Mouse (Mus musculus): ENCODE measurements around the gene Psmd8. TPM values are rescaled to one million over a fixed set of nuclear protein-coding genes. Genes with fewer than 3 reads are reported as not detected.

Gene Psmd8
- polyA plus RNA-seq, 1 experiment from 2014 or later = 302 TPM

DNA sequence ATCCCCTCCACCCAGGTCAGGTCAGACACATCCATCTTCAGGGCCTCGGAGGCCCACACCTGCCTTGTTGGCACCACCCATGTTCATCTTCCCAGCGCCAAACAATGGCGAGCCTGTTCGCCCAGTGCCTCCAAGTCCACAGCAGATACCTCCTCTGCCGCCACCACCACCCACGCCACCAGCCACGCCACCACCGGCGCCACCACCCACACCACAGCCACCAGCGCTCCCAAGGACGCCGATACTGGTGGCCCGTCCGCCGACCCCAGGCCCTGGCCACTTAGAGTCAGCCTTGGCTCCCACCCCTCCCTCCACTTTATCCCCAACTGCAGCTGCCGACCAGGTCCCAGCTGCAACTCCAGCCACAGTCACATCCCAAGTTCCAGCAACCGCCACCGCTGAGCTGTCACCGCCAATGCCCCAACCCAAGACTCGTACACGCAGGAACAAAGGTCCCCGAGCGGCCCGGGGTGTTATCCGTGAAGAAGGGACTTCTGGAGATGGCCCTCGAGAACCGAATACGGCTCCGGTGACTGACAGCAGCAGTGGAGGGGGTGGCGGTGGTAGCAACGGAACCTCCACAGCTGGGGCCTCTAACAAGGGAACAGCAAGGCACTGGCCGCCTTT lies 8.0 kb downstream of the Psmd8 start:
- H3K27ac ChIP-seq (replicated peaks; ENCODE audit: low read depth, low read length) = no peak overlapping the region
- no peak for ATAC-seq (ENCODE audit: low FRiP score, low TSS enrichment)
- peaks cover 25% of the 10 kb centered on the region for H3K4me1 ChIP-seq (ENCODE audit: control insufficient read depth, insufficient read depth, low read length)
- DNase-seq = no peak
- peaks cover 37% of the 10 kb centered on the region for H3K27me3 ChIP-seq (ENCODE audit: control insufficient read depth, insufficient read depth, low read length)
- H3K4me2 ChIP-seq (ENCODE audit: low read length) = no peak overlapping the region
- peaks cover 47% of the 10 kb centered on the region for H3K36me3 ChIP-seq (ENCODE audit: control insufficient read depth, insufficient read depth, low read length)
- H3K4me3 ChIP-seq (replicated peaks; ENCODE audit: low read depth, low read length) = no peak overlapping the region
- no peaks in the 10 kb centered on the region for H3K9me3 ChIP-seq (ENCODE audit: control insufficient read depth, low read length)
- WGBS = 32% methylated on average over 32 of the region's 32 CpGs
- no peak overlapping the region for H3K9ac ChIP-seq (replicated peaks; ENCODE audit: low read length)

DNA sequence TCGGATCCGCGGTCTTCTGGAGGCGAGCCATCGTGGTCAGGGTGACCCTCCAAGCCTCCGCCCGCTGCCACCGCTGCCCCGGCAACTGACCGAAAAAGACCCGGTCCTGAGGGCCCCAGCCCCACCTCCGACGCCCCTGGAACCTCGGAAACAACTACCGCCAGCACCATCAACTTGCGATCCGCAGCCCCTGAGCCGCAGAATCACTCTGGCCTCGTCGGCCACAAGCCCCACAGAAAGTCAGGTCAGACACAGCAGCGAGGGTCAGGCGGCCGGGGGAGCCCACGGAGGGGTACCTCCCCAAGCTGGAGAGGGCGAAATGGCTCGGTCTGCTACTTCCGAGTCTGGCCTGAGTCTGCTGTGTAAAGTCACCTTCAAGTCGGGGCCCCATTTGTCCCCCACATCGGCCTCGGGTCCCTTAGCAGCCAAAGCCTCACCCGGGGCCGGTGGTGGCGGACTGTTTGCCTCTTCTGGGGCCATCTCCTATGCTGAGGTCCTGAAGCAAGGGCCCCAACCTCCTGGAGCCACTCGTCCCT lies 8.9 kb downstream of the Psmd8 start:
- H3K4me3 ChIP-seq (replicated peaks; ENCODE audit: low read depth, low read length) = peak overlapping the region; percentile 70
- H3K36me3 ChIP-seq (ENCODE audit: control insufficient read depth, insufficient read depth, low read length) = peaks cover 40% of the 10 kb centered on the region
- DNase-seq (peak; percentile 20), ATAC-seq (ENCODE audit: low FRiP score, low TSS enrichment) (no peak)
- H3K4me1 ChIP-seq (ENCODE audit: control insufficient read depth, insufficient read depth, low read length) = peaks cover 25% of the 10 kb centered on the region
- no peaks in the 10 kb centered on the region for H3K9me3 ChIP-seq (ENCODE audit: control insufficient read depth, low read length)
- peak overlapping the region; percentile 26; the same call in 1 of the 2 replicates for H3K9ac ChIP-seq (replicated peaks; ENCODE audit: low read length)
- H3K27me3 ChIP-seq (ENCODE audit: control insufficient read depth, insufficient read depth, low read length) = peaks cover 37% of the 10 kb centered on the region
- H3K27ac ChIP-seq (replicated peaks; ENCODE audit: low read depth, low read length) = no peak overlapping the region
- WGBS = 5% methylated on average over 34 of the region's 34 CpGs
- H3K4me2 ChIP-seq (ENCODE audit: low read length) = peak overlapping the region; percentile 71

DNA sequence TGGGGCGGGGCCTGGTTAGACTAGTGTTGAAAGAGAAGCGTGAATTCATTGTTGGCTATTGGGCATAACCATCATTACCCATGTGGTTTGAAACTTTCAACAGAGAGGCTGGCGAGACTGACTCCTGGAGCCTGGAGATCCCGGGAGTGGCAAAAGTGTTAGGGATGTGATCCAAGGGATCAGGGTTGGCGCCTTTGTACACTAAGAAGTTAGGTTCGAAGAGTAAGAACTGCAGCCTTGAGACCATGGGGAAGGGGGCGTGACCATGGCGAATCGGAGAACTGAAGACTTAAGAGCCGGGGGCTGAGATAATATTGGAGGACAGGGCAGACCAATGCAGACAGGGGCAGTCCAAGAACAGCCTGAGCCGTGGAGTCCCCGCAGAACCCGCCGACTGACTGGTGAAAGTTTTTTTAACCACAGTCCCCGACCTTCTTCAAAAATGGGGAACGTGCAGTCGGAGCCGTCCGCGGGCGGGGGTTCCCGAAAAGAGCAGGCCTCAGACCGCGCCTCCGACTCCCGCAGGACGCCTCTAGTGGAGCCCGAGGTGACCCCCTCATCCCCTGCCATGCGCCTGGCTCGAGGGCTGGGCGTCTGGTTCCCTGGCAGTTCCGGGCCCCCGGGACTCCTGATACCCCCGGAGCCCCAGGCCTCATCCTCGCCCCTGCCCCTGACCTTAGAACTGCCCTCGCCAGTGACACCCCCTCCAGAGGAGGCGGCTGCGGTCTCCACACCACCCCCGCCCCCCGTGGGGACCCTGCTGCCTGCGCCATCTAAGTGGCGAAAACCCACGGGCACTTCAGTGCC lies 9.5 kb downstream of the Psmd8 start:
- Histone ChIP-seq H3K36me3 (ENCODE audit: control insufficient read depth, insufficient read depth, low read length) (peaks cover 33% of the 10 kb centered on the region), H3K4me2 (ENCODE audit: low read length) (peak overlapping the region; percentile 71), H3K4me3 (replicated peaks; ENCODE audit: low read depth, low read length) (peak overlapping the region; percentile 70), H3K27me3 (ENCODE audit: control insufficient read depth, insufficient read depth, low read length) (peaks cover 37% of the 10 kb centered on the region), H3K9ac (replicated peaks; ENCODE audit: low read length) (peak overlapping the region; percentile 26; the same call in 1 of the 2 replicates), H3K27ac (replicated peaks; ENCODE audit: low read depth, low read length) (no peak overlapping the region), H3K4me1 (ENCODE audit: control insufficient read depth, insufficient read depth, low read length) (peaks cover 25% of the 10 kb centered on the region), H3K9me3 (ENCODE audit: control insufficient read depth, low read length) (no peaks in the 10 kb centered on the region)
- WGBS = 1% methylated on average over 43 of the region's 43 CpGs
- ATAC-seq (ENCODE audit: low FRiP score, low TSS enrichment) = no peak
- DNase-seq = peak; percentile 25

DNA sequence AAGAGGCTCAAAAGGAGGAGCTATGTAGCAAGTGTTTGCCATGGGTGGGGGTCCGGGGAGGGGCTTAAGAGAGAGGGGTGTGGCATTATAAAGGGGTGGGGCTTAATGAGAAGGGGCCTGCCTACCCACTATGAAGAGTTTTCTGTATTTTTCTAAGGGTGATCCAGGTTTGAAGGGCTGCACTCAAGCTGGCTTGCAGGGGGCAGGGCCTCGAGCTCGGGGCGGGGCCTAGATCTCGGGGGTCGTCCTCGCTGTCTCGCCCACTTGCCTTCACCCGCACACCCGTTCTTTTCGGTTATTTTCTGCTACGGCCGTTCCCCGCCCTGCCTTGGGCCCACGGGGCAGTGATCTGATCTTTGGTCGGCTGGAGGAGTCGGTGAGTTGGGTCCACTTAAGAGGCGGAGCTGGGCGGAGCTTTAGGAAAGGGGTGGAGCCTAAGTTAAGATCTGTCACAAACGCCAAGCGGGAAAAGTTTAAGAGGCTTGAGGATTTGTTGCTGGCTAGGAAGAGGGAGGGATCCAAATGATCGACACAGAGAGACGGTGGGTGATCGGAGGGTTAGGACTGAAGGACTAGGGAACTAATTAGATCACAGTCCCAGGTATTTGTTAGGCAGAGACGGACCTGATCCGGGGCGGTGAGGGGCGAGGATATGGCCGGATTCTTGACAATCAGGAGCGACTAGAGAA lies 10.3 kb downstream of the Psmd8 start, which contains the start of the genes Ggn and Spred3:
Gene Ggn, plus strand, starts transcription at position 145 of the 689 bp plus-strand sequence.
Gene Spred3, minus strand, starts transcription at position 346 of the 689 bp plus-strand sequence.
- Histone ChIP-seq H3K27me3 (ENCODE audit: control insufficient read depth, insufficient read depth, low read length) (peaks cover 37% of the 10 kb centered on the region), H3K9me3 (ENCODE audit: control insufficient read depth, low read length) (no peaks in the 10 kb centered on the region), H3K27ac (replicated peaks; ENCODE audit: low read depth, low read length) (peak within 1 kb of the TSS; percentile 92), H3K4me3 (replicated peaks; ENCODE audit: low read depth, low read length) (peak within 1 kb of the TSS; percentile 70), H3K4me2 (ENCODE audit: low read length) (peak within 1 kb of the TSS; percentile 71), H3K4me1 (ENCODE audit: control insufficient read depth, insufficient read depth, low read length) (peaks cover 25% of the 10 kb centered on the region), H3K36me3 (ENCODE audit: control insufficient read depth, insufficient read depth, low read length) (peaks cover 26% of the 10 kb centered on the region), H3K9ac (replicated peaks; ENCODE audit: low read length) (peak within 1 kb of the TSS; percentile 70)
- DNase-seq = peak; percentile 74
- peak; percentile 38 for ATAC-seq (ENCODE audit: low FRiP score, low TSS enrichment)
- under 1% methylated on average over 30 of the region's 30 CpGs for WGBS

DNA sequence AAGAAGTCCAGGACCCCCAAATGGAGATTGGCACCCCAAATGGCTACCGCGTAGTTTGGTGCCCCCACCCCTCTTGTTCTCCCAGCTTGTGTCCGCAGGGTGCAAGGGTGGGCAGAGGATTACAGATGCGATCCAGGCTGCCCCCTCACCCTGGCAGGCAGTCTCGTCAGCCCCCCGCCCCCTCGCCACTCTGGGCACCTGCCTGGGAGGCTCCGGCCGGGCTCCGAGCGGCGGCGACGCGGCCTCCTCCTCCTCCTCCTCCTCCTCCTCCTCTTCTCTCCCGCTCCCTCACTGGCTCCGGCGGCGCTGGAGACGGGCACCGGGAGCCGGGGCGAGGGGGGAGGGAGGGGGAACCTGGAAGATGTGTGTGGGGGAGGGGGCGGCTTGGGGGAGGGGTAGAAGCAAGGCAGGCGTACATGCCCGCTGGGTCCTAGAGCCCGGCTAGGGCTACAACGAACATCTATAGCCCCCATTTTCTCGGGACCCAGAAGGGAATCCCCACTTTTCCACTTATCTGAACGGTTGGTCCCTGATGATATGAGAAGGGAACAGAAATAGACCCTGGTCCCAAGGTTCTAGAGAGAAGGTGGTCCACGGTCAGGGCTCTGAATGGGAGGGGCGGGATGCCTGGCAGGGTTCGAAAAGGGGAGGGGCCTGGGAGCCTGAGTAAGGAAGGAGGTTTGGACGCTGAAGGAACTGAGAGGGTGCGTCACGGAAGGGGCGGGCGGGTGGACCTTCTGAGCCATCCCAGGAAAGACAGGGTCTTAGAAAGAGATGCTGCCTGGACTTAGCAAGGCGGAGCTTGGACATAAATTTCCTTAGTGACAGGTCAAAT lies 11.1 kb downstream of the Psmd8 start:
- peak; percentile 92 for DNase-seq
- peaks cover 18% of the 10 kb centered on the region for H3K36me3 ChIP-seq (ENCODE audit: control insufficient read depth, insufficient read depth, low read length)
- H3K4me3 ChIP-seq (replicated peaks; ENCODE audit: low read depth, low read length) = peak overlapping the region; percentile 70
- H3K27me3 ChIP-seq (ENCODE audit: control insufficient read depth, insufficient read depth, low read length) = peaks cover 37% of the 10 kb centered on the region
- H3K4me1 ChIP-seq (ENCODE audit: control insufficient read depth, insufficient read depth, low read length) = peaks cover 25% of the 10 kb centered on the region
- no peaks in the 10 kb centered on the region for H3K9me3 ChIP-seq (ENCODE audit: control insufficient read depth, low read length)
- peak overlapping the region; percentile 92 for H3K27ac ChIP-seq (replicated peaks; ENCODE audit: low read depth, low read length)
- peak overlapping the region; percentile 70 for H3K9ac ChIP-seq (replicated peaks; ENCODE audit: low read length)
- WGBS = 1% methylated on average over 34 of the region's 39 CpGs
- peak; percentile 81 for ATAC-seq (ENCODE audit: low FRiP score, low TSS enrichment)
- H3K4me2 ChIP-seq (ENCODE audit: low read length) = peak overlapping the region; percentile 71

DNA sequence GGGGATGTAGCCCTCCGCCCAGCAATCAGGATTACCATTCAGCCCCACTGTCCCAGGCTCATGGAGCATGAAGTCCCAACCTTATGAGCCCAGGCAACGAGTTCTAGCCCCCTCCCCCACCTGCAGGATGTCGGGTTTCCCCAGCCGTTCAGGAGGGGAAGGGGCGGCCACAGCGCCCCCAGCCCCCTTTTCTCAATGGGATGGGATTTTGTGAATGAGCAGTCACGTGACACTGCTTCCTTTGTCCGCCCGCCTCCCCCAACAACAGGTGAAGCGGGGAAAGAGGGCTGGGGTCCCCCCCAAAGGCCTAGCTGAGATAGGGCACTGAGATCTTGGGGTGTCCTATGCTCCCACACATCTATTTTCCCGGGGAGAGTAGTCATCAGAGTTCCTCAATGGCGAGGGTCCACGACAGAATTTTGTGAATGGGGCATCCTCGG lies 11.7 kb downstream of the Psmd8 start:
- no peaks in the 10 kb centered on the region for H3K9me3 ChIP-seq (ENCODE audit: control insufficient read depth, low read length)
- H3K4me1 ChIP-seq (ENCODE audit: control insufficient read depth, insufficient read depth, low read length) = peaks cover 25% of the 10 kb centered on the region

DNA sequence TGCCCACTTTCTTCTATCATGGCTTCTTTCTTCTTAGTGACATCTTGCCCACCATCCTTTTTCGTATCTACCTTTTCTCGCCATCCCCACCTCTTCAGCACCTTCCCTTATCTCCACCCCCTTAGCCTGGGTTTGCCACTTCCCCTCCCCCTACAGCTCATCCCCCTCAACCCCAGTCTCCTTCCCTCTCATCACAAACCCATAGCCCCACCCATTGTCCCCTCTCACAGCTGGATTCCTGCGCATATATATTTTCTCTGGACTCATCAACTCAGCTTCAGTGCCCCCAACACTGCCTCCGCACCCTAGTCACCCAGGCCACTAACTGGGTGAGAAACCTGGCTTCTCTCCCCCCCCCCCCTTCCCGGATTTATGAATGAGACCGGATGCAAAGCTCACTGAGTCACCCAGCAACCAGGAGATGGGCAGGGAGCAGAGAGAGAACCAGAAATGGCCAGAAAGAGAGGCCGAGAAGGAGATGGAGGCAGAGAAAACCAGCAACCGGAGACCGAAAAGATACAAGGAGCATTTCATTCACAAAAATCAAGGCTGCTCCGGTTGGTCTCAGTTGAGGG lies 12.3 kb downstream of the Psmd8 start:
- peaks cover 25% of the 10 kb centered on the region for H3K4me1 ChIP-seq (ENCODE audit: control insufficient read depth, insufficient read depth, low read length)
- peak overlapping the region; percentile 70 for H3K9ac ChIP-seq (replicated peaks; ENCODE audit: low read length)
- WGBS = under 1% methylated on average over 10 of the region's 10 CpGs
- H3K9me3 ChIP-seq (ENCODE audit: control insufficient read depth, low read length) = no peaks in the 10 kb centered on the region
- H3K4me3 ChIP-seq (replicated peaks; ENCODE audit: low read depth, low read length) = peak overlapping the region; percentile 70
- DNase-seq (no peak), ATAC-seq (ENCODE audit: low FRiP score, low TSS enrichment) (no peak)
- H3K27me3 ChIP-seq (ENCODE audit: control insufficient read depth, insufficient read depth, low read length) = peaks cover 26% of the 10 kb centered on the region
- peak overlapping the region; percentile 92 for H3K27ac ChIP-seq (replicated peaks; ENCODE audit: low read depth, low read length)
- H3K36me3 ChIP-seq (ENCODE audit: control insufficient read depth, insufficient read depth, low read length) = peaks cover 6% of the 10 kb centered on the region; the same call in 1 of the 2 replicates
- peak overlapping the region; percentile 71 for H3K4me2 ChIP-seq (ENCODE audit: low read length)

More for the DNA sequence above, 11.7 kb downstream of the Psmd8 start:
- H3K9ac ChIP-seq (replicated peaks; ENCODE audit: low read length) = peak overlapping the region; percentile 70
- peak overlapping the region; percentile 92 for H3K27ac ChIP-seq (replicated peaks; ENCODE audit: low read depth, low read length)
- peaks cover 12% of the 10 kb centered on the region for H3K36me3 ChIP-seq (ENCODE audit: control insufficient read depth, insufficient read depth, low read length)
- DNase-seq (peak; percentile 85), ATAC-seq (ENCODE audit: low FRiP score, low TSS enrichment) (peak; percentile 16; the same call in 1 of the 2 replicates)
- 1% methylated on average over 14 of the region's 14 CpGs for WGBS
- H3K27me3 ChIP-seq (ENCODE audit: control insufficient read depth, insufficient read depth, low read length) = peaks cover 32% of the 10 kb centered on the region
- peak overlapping the region; percentile 71 for H3K4me2 ChIP-seq (ENCODE audit: low read length)
- peak overlapping the region; percentile 70 for H3K4me3 ChIP-seq (replicated peaks; ENCODE audit: low read depth, low read length)

Data from midbrain, embryonic 14.5 days (tissue).